Mouse (Mus musculus) brain, embryonic 14.5 days (tissue): ENCODE data around the gene Pitpnm2.
"Not testable (repeated sequence)": the region's sequence is repeated elsewhere in the genome, so short reads cannot be mapped to it uniquely, and the experiment has no call there.

Experiments
- CTCF ChIP-seq: fragments of 200-500 bp; IDR thresholded peaks from 2 replicates; pipeline ENCODE4 v1.5.1; 2012; ENCODE audit warnings: inconsistent platforms, mild to moderate bottlenecking, moderate library complexity, borderline replicate concordance; ENCODE audit not compliant: insufficient read depth, insufficient read length; ENCODE audit errors: extremely low read depth
- POLR2A ChIP-seq: fragments of 200-500 bp; IDR thresholded peaks from 2 replicates; pipeline ENCODE4 v1.6.1; 2012; ENCODE audit warnings: mild to moderate bottlenecking, inconsistent platforms, borderline replicate concordance; ENCODE audit not compliant: poor library complexity, insufficient read depth, insufficient read length, severe bottlenecking; ENCODE audit errors: extremely low read depth

DNA sequence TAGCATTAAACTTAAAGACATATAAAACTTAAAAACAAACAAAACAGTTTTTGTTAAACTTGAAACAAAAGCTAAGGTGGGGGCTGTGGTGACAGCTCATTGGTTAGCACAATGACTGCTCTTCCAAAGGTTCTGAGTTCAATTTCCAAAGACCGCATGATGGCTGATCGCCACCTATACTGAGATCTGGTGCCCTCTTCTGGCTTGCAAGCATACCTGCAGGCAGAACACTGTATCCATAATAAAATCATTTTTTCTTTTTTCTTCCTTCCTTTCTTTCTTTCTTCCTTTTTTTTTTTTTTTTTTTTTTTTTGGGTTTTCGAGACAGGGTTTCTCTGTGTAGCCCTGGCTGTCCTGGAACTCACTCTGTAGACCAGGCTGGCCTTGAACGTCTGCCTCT lies 49.7 kb upstream of the Pitpnm2 start:
- TF ChIP-seq POLR2A: not testable (repeated sequence)
- peak; percentile 60; the same call in 1 of the 2 replicates for TF ChIP-seq CTCF
